Mouse (Mus musculus) spleen, postnatal 36 days (tissue): Measurements from ENCODE around the gene Eif6.

Experiments
- DNase-seq, 2 experiments: peaks; one replicate each; pipeline ENCODE4 v3.0.0; 2022; ENCODE audit warnings: low spot score in 2 of 2, mixed read lengths in 1 of 2

Gene Eif6

GRCm38 (mm10) chr2:155787949-155788931, 38.5 kb downstream of the Eif6 start:
- no peak for DNase-seq

GRCm38 (mm10) chr2:155786905-155787304, 39.8 kb downstream of the Eif6 start:
- no peak for DNase-seq

GRCm38 (mm10) chr2:155784534-155784933, 42.2 kb downstream of the Eif6 start:
- DNase-seq: no peak

- DNase-seq: no peak
Measured at GRCm38 (mm10) chr2:155779506-155779905, 47.2 kb downstream of the Eif6 start.

- DNase-seq: no peak
Measured at GRCm38 (mm10) chr2:155779066-155779465, 47.7 kb downstream of the Eif6 start.

- no peak for DNase-seq
Measured at GRCm38 (mm10) chr2:155778004-155778403, 48.7 kb downstream of the Eif6 start.

- DNase-seq: no peak
Measured at GRCm38 (mm10) chr2:155777688-155777985, 49.1 kb downstream of the Eif6 start.

GRCm38 (mm10) chr2:155776824-155777687, 49.7 kb downstream of the Eif6 start:
- no peak for DNase-seq

- DNase-seq: no peak
Measured at GRCm38 (mm10) chr2:155775685-155776263, 51.0 kb downstream of the Eif6 start.

GRCm38 (mm10) chr2:155774927-155775684, 51.6 kb downstream of the Eif6 start, which contains the start of gene Mmp24:
Mmp24 (plus strand) TSS chr2:155775342.
- no peak for DNase-seq

GRCm38 (mm10) chr2:155774261-155774926, 52.3 kb downstream of the Eif6 start:
- DNase-seq: no peak

GRCm38 (mm10) chr2:155773664-155774063, 53.1 kb downstream of the Eif6 start:
- DNase-seq: no peak
